Mouse (Mus musculus) spleen, adult 2 months (tissue): ENCODE results near the gene D7Ertd443e. TPM values are rescaled to one million over a fixed set of nuclear protein-coding genes. Genes with fewer than 3 reads are reported as not detected.

Source experiments
- DNase-seq, 2 experiments: peaks; one replicate each; pipeline versions ENCODE4 v3.0.0 to v3.0.0-alpha.2; 2012 to 2021; ENCODE audit warnings: low spot score in 2 of 2, low read depth in 1 of 2
- H3K27ac ChIP-seq: fragments of 200-500 bp; 2 replicates; pipeline ENCODE4 v1.5.1; 2012; ENCODE audit warnings: low read length, inconsistent platforms; ENCODE audit not compliant: insufficient read depth
- H3K27me3 ChIP-seq: fragments of 200-500 bp; 2 replicates; pipeline ENCODE4 v1.6.1; 2012; ENCODE audit warnings: mild to moderate bottlenecking, moderate library complexity, low read length, inconsistent platforms; ENCODE audit not compliant: control insufficient read depth, insufficient read depth
- H3K36me3 ChIP-seq: fragments of 200-500 bp; 2 replicates; pipeline ENCODE4 v1.6.1; 2012; ENCODE audit warnings: mild to moderate bottlenecking, low read length, inconsistent platforms; ENCODE audit not compliant: control insufficient read depth, insufficient read depth
- H3K4me1 ChIP-seq: fragments of 200-500 bp; 2 replicates; pipeline ENCODE4 v1.6.1; 2011; ENCODE audit warnings: inconsistent platforms; ENCODE audit not compliant: control insufficient read depth, insufficient read depth, insufficient read length
- H3K4me3 ChIP-seq: fragments of 200-500 bp; 2 replicates; pipeline ENCODE4 v1.5.1; 2011; ENCODE audit warnings: mild to moderate bottlenecking, inconsistent platforms; ENCODE audit not compliant: insufficient read depth, insufficient read length; ENCODE audit errors: extremely low read depth
- CTCF ChIP-seq: fragments of 200-500 bp; IDR thresholded peaks from 2 replicates; pipeline ENCODE4 v1.5.1; 2011; ENCODE audit warnings: mild to moderate bottlenecking, inconsistent platforms; ENCODE audit not compliant: insufficient read depth, insufficient read length, insufficient replicate concordance; ENCODE audit errors: extremely low read depth
- POLR2A ChIP-seq: fragments of 200-500 bp; IDR thresholded peaks from 2 replicates; pipeline ENCODE4 v1.6.1; 2011; ENCODE audit warnings: low read depth, low read length, inconsistent platforms
- WGBS: fragments of 180-500 bp; shearing (Covaris S2); methylation state at CpG from one replicate; pipeline ENCODE4 v1.1.7; 2018; 5-methylcytosine and 5-hydroxymethylcytosine counted together
- polyA plus RNA-seq: library from polyadenylated mRNA; depleted of rRNA; stranded (reverse); fragments of >200 nt; gene quantifications from 2 replicates; pipeline ENCODE4 v1.2.3, GENCODE M21; 2012; rRNA removed

Gene D7Ertd443e
- polyA plus RNA-seq, 1 experiment, result 0.08 TPM

DNA sequence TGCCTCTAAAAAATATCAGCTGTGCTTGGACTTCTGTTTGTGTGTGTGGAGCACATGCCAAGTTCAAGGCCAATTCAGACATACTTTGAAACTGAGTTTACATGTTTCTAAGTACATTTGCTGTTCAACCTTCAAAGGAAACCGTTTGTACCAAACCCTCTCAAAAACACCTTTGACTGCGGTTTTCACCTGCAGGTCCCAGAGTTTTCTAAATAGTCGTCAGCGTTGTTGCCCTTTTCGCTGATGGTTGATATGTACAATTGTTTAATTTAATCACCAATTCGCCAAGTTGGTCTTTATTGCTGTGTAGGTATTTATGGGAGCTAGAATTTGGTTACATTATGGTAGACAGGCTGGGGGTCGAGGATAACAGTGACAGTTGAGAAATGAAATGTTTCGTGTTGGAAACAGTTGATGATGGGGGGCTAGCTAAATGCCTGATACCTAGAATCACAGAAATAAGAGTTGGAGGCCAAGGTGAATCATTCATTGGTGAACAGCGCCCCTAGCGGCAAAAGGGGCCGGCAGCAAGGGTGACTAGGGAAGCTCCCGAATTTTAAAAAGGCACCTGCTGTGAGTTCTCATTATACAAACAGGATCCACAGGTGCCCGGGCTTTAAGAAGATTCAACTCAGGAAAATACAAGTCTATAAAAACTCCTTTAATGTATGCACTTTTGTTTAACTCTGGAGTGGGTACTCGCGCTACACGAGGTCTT, 161.9 kb downstream of the D7Ertd443e start:
- H3K4me1 ChIP-seq, result no peaks in the 10 kb centered on the region
- DNase-seq, result no peak
- H3K27me3 ChIP-seq, result peaks cover 3% of the 10 kb centered on the region; the same call in 1 of the 2 replicates
- no peak overlapping the region for H3K4me3 ChIP-seq
- WGBS, result 29% methylated on average over 16 of the region's 16 CpGs
- H3K36me3 ChIP-seq, result no peaks in the 10 kb centered on the region
- TF ChIP-seq POLR2A (no peak), CTCF (0 out of 2 replicates have a peak, but pooled peaks have one; percentile 4)
- no peak overlapping the region for H3K27ac ChIP-seq

Other genes starting within 250 kb of the D7Ertd443e start
- 0.58 and 0.70 TPM in 2 replicates for gene Adam12, start 153.5 kb downstream of the D7Ertd443e start, polyA plus RNA-seq